Mouse (Mus musculus) brown adipose tissue, adult 24 weeks (tissue): ENCODE measurements around the gene Arhgap15. TPM values are rescaled to one million over a fixed set of nuclear protein-coding genes. Genes with fewer than 3 reads are reported as not detected.

ENCODE experiments used
- H3K27ac ChIP-seq: fragments of 200-500 bp; replicated peaks from 2 replicates; pipeline ENCODE4 v1.5.1; 2012; ENCODE audit warnings: low read depth, mild to moderate bottlenecking, low read length
- H3K4me1 ChIP-seq: fragments of 200-500 bp; 2 replicates; pipeline ENCODE4 v1.6.1; 2012; ENCODE audit warnings: low read length, mixed read lengths; ENCODE audit not compliant: control insufficient read depth, insufficient read depth, insufficient read length
- H3K4me3 ChIP-seq: fragments of 200-500 bp; 2 replicates; pipeline ENCODE4 v1.5.1; 2012; ENCODE audit warnings: low read depth, mild to moderate bottlenecking, low read length, moderate library complexity; ENCODE audit not compliant: insufficient read depth
- polyA plus RNA-seq: library from polyadenylated mRNA; stranded (reverse); fragments of >200 nt; gene quantifications from 2 replicates; pipeline ENCODE4 v1.2.4, GENCODE M21; 2012; ENCODE audit not compliant: missing spikeins, insufficient read depth, insufficient read length

Gene Arhgap15
- polyA plus RNA-seq, 1 experiment = 0.75 TPM

- Histone ChIP-seq H3K4me3 (no peak overlapping the region), H3K4me1 (no peaks in the 10 kb centered on the region), H3K27ac (no peak overlapping the region)
These were observed 374.6 kb downstream of the Arhgap15 start for GRCm38 (mm10) chr2:44123246-44123645.

GRCm38 (mm10) chr2:44124093-44124492, 375.5 kb downstream of the Arhgap15 start:
- Histone ChIP-seq H3K4me1 (no peaks in the 10 kb centered on the region), H3K27ac (no peak overlapping the region), H3K4me3 (no peak overlapping the region)

GRCm38 (mm10) chr2:44124683-44125082, 376.1 kb downstream of the Arhgap15 start:
- no peak overlapping the region for H3K27ac ChIP-seq
- H3K4me3 ChIP-seq = no peak overlapping the region
- H3K4me1 ChIP-seq = no peaks in the 10 kb centered on the region

GRCm38 (mm10) chr2:44126044-44126695, 377.5 kb downstream of the Arhgap15 start:
- Histone ChIP-seq H3K4me1 (no peaks in the 10 kb centered on the region), H3K4me3 (no peak overlapping the region)

GRCm38 (mm10) chr2:44129533-44129932, 380.9 kb downstream of the Arhgap15 start:
- H3K4me1 ChIP-seq = no peaks in the 10 kb centered on the region
- no peak overlapping the region for H3K27ac ChIP-seq
- H3K4me3 ChIP-seq = no peak overlapping the region

More at GRCm38 (mm10) chr2:44126044-44126695, 377.5 kb downstream of the Arhgap15 start:
- no peak overlapping the region for H3K27ac ChIP-seq

- Histone ChIP-seq H3K4me1 (no peaks in the 10 kb centered on the region), H3K4me3 (no peak overlapping the region), H3K27ac (no peak overlapping the region)
These were observed 382.6 kb downstream of the Arhgap15 start for GRCm38 (mm10) chr2:44131271-44131670.

GRCm38 (mm10) chr2:44134796-44135195, 386.2 kb downstream of the Arhgap15 start:
- H3K4me1 ChIP-seq = no peaks in the 10 kb centered on the region
- H3K4me3 ChIP-seq = no peak overlapping the region
- H3K27ac ChIP-seq = no peak overlapping the region

GRCm38 (mm10) chr2:44140455-44140854, 391.8 kb downstream of the Arhgap15 start:
- no peaks in the 10 kb centered on the region for H3K4me1 ChIP-seq
- no peak overlapping the region for H3K27ac ChIP-seq
- H3K4me3 ChIP-seq = no peak overlapping the region

GRCm38 (mm10) chr2:44142152-44142551, 393.5 kb downstream of the Arhgap15 start:
- H3K4me3 ChIP-seq = no peak overlapping the region
- H3K4me1 ChIP-seq = no peaks in the 10 kb centered on the region
- H3K27ac ChIP-seq = no peak overlapping the region

GRCm38 (mm10) chr2:44142611-44143010, 394.0 kb downstream of the Arhgap15 start:
- H3K4me3 ChIP-seq = no peak overlapping the region

GRCm38 (mm10) chr2:44146124-44146981, 397.7 kb downstream of the Arhgap15 start:
- no peak overlapping the region; the same call in 1 of the 2 replicates for H3K27ac ChIP-seq
- no peaks in the 10 kb centered on the region for H3K4me1 ChIP-seq
- H3K4me3 ChIP-seq = no peak overlapping the region

More at GRCm38 (mm10) chr2:44142611-44143010, 394.0 kb downstream of the Arhgap15 start:
- Histone ChIP-seq H3K4me1 (no peaks in the 10 kb centered on the region), H3K27ac (no peak overlapping the region)

- Histone ChIP-seq H3K4me3 (no peak overlapping the region), H3K4me1 (no peaks in the 10 kb centered on the region), H3K27ac (no peak overlapping the region)
These were observed 398.9 kb downstream of the Arhgap15 start for GRCm38 (mm10) chr2:44147486-44147885.

GRCm38 (mm10) chr2:44147971-44148370, 399.3 kb downstream of the Arhgap15 start:
- Histone ChIP-seq H3K4me1 (no peaks in the 10 kb centered on the region), H3K27ac (peak overlapping the region; percentile 47), H3K4me3 (no peak overlapping the region)

- no peaks in the 10 kb centered on the region for H3K4me1 ChIP-seq
- H3K27ac ChIP-seq = no peak overlapping the region; the same call in 1 of the 2 replicates
- H3K4me3 ChIP-seq = no peak overlapping the region
These were observed 400.0 kb downstream of the Arhgap15 start for GRCm38 (mm10) chr2:44148550-44149100.

GRCm38 (mm10) chr2:44152301-44152700, 403.7 kb downstream of the Arhgap15 start:
- H3K4me1 ChIP-seq = no peaks in the 10 kb centered on the region
- no peak overlapping the region for H3K27ac ChIP-seq
- no peak overlapping the region for H3K4me3 ChIP-seq
